Mouse (Mus musculus) heart, adult 2 months (tissue): ENCODE measurements around the gene Prph.

ENCODE experiments used
- CTCF ChIP-seq: fragments of 200-600 bp; IDR thresholded peaks from 2 replicates; pipeline ENCODE4 v1.8.1; 2022; ENCODE audit warnings: antibody characterized with exemption, mild to moderate bottlenecking, moderate library complexity
- EP300 ChIP-seq: fragments of 200-500 bp; IDR thresholded peaks from 2 replicates; pipeline ENCODE4 v1.6.1; 2011; ENCODE audit warnings: low read depth, low read length, control low read depth; ENCODE audit not compliant: insufficient read depth
- POLR2A ChIP-seq: fragments of 200-500 bp; IDR thresholded peaks from 2 replicates; pipeline ENCODE4 v1.6.1; 2011; ENCODE audit warnings: mild to moderate bottlenecking, low read depth, low read length, control low read depth; ENCODE audit not compliant: insufficient read depth

DNA sequence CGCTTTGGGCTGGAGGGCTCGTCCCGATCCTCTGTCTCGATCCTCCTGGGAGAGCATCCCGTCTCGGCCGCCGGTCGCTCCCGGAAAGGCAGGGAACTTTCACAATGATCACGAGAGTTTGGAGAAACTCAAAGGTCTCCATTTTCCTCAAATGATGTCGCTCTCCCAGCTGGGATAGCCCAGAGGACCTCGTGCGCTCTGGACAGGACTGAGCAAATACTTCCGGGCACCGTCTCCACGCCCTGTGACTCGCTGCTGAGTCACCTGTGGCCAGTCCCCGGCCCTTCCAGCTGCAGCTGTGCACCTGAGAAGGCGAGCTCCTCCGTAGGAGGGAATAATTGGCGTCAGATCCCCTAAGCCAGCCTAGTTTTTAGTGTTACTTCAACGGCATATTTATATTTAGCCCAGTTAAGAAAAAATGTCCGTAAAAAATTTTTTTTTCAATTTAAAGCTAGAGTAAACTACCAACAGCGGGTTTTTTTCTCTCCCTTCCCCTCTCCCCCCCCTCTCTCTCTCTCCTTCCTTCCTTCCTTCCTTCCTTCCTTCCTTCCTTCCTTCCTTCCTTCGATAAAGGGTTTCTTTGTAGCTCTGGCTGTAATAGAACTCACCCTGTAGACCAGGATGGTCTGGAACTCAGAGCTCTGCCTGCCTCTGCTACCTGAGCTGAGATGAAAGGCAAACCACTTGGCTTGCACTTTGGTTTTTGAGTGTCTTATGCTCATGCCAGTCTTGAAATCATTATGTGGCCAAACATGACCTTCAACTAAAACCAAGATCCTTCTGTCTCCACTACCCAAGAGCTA is 24.2 kb upstream of the Prph start:
- TF ChIP-seq CTCF = no peak
- TF ChIP-seq POLR2A = no peak
- TF ChIP-seq EP300 = no peak
